Mouse (Mus musculus) liver, embryonic 11.5 days (tissue): ENCODE data around the gene Coq5. TPM values are rescaled to one million over a fixed set of nuclear protein-coding genes. Genes with fewer than 3 reads are reported as not detected.

ENCODE experiments used
- polyA plus RNA-seq: library from polyadenylated mRNA; unstranded; fragments of >200 nt; fragmentation: Nextera tagmentation; extraction: Ambion mirVana; gene quantifications from 2 replicates; pipeline ENCODE4 v1.2.1, GENCODE M21; 2014

Coq5 gene
- polyA plus RNA-seq, 1 experiment from 2014 or later = 67.9 TPM

Other genes with a start within 250 kb of the Coq5 start
- gene Gm10401, start 181.4 kb upstream of the Coq5 start, polyA plus RNA-seq = 19.5 and 25.1 TPM in 2 replicates
- gene Acads, start 160.3 kb upstream of the Coq5 start, polyA plus RNA-seq = 35.5 and 37.4 TPM in 2 replicates
- 26.8 and 27.3 TPM in 2 replicates for gene Unc119b, start 144.7 kb upstream of the Coq5 start, polyA plus RNA-seq
- 56.2 and 59.5 TPM in 2 replicates for gene Mlec, start 121.5 kb upstream of the Coq5 start, polyA plus RNA-seq
- 0.89 and 1.4 TPM in 2 replicates for gene Cabp1, start 85.3 kb upstream of the Coq5 start, polyA plus RNA-seq
- gene Pop5, start 43.8 kb upstream of the Coq5 start, polyA plus RNA-seq = 171 and 181 TPM in 2 replicates
- gene Rnf10, start 6.8 kb upstream of the Coq5 start, polyA plus RNA-seq = 72.2 and 76.8 TPM in 2 replicates
- 1,214 and 1,307 TPM in 2 replicates for gene Dynll1, start 21.3 kb downstream of the Coq5 start, polyA plus RNA-seq
- 261 and 275 TPM in 2 replicates for gene Srsf9, start 47.5 kb downstream of the Coq5 start, polyA plus RNA-seq
- gene Gatc, start 61.5 kb downstream of the Coq5 start, polyA plus RNA-seq = 39.3 and 39.4 TPM in 2 replicates
- gene Triap1, start 61.6 kb downstream of the Coq5 start, polyA plus RNA-seq = 59.0 and 59.6 TPM in 2 replicates
- gene Cox6a1, start 69.3 kb downstream of the Coq5 start, polyA plus RNA-seq = 792 and 865 TPM in 2 replicates
- gene Msi1, start 149.9 kb downstream of the Coq5 start, polyA plus RNA-seq = 7.5 and 9.7 TPM in 2 replicates
- gene Pla2g1b, start 186.6 kb downstream of the Coq5 start, polyA plus RNA-seq = 0.89 and 1.2 TPM in 2 replicates
- gene Sirt4, start 205.1 kb downstream of the Coq5 start, polyA plus RNA-seq = 14.8 and 15.2 TPM in 2 replicates
- gene Pxn, start 227.0 kb downstream of the Coq5 start, polyA plus RNA-seq = 12.4 and 14.0 TPM in 2 replicates